Mouse (Mus musculus) liver, adult (tissue): ENCODE measurements at regions not wholly inside any gene's neighbourhood (a gene's known extent, or its start where the extent isn't known, plus 50 kb on each side); places are given as distances from the start of the nearest gene placed in this dataset.

Experiments used
- GATA4 ChIP-seq: IDR thresholded peaks from 2 replicates; pipeline ENCODE4 v1.6.1; 2014; ENCODE audit warnings: mild to moderate bottlenecking, low read length; ENCODE audit not compliant: insufficient replicate concordance

- TF ChIP-seq GATA4, result no peak
Observed at GRCm38 (mm10) chr9:63087195-63087594, 61.6 kb downstream of the Skor1 start.

GRCm38 (mm10) chr9:63086671-63087070 is 62.1 kb downstream of the Skor1 start:
- TF ChIP-seq GATA4, result no peak

- peak; percentile 80 for TF ChIP-seq GATA4
Observed at GRCm38 (mm10) chr9:63082830-63083229, 65.9 kb downstream of the Skor1 start.

- TF ChIP-seq GATA4, result no peak
Observed at GRCm38 (mm10) chr9:63082311-63082710, 66.5 kb downstream of the Skor1 start.

GRCm38 (mm10) chr9:63080406-63080805 is 68.4 kb downstream of the Skor1 start:
- TF ChIP-seq GATA4, result no peak

GRCm38 (mm10) chr9:63075252-63075651 is 73.5 kb downstream of the Skor1 start:
- no peak for TF ChIP-seq GATA4

- TF ChIP-seq GATA4, result no peak
Observed at GRCm38 (mm10) chr9:63074803-63075202, 74.0 kb downstream of the Skor1 start.

- TF ChIP-seq GATA4, result no peak
Observed at GRCm38 (mm10) chr9:63074023-63074750, 74.6 kb downstream of the Skor1 start.

- no peak for TF ChIP-seq GATA4
Observed at GRCm38 (mm10) chr9:63071032-63071431, 77.7 kb downstream of the Skor1 start.

- TF ChIP-seq GATA4, result no peak
Observed at GRCm38 (mm10) chr9:63069919-63070318, 78.8 kb downstream of the Skor1 start.

- TF ChIP-seq GATA4, result no peak
Observed at GRCm38 (mm10) chr9:63067054-63067406, 79.3 kb upstream of the Pias1 start.

- TF ChIP-seq GATA4, result no peak
Observed at GRCm38 (mm10) chr9:63066384-63067053, 78.8 kb upstream of the Pias1 start.

- peak; percentile 60; the same call in 1 of the 2 replicates for TF ChIP-seq GATA4
Observed at GRCm38 (mm10) chr9:63063525-63063924, 75.8 kb upstream of the Pias1 start.

GRCm38 (mm10) chr9:63060740-63061139 is 73.0 kb upstream of the Pias1 start:
- TF ChIP-seq GATA4, result no peak

GRCm38 (mm10) chr9:63059234-63059842 is 71.6 kb upstream of the Pias1 start:
- TF ChIP-seq GATA4, result no peak

- no peak for TF ChIP-seq GATA4
Observed at GRCm38 (mm10) chr9:63058506-63059233, 70.9 kb upstream of the Pias1 start.

GRCm38 (mm10) chr9:63056695-63057349 is 69.1 kb upstream of the Pias1 start:
- no peak for TF ChIP-seq GATA4
